Mouse (Mus musculus) intestine, embryonic 16.5 days (tissue): ENCODE measurements around the gene Gm49395. TPM values are rescaled to one million over a fixed set of nuclear protein-coding genes. Genes with fewer than 3 reads are reported as not detected.

Source experiments
- ATAC-seq: fragments of 200-750 bp; cut with Nextera tagmentation; 2 replicates; pipeline ENCODE4 v1.8.0; 2017; ENCODE audit warnings: moderate TSS enrichment, moderate library complexity
- H3K27ac ChIP-seq: fragments of 300-500 bp; sonication (generic); 2 replicates; pipeline ENCODE4 v1.5.1; 2014; ENCODE audit warnings: mild to moderate bottlenecking, low read length
- H3K27me3 ChIP-seq: fragments of 300-500 bp; sonication (generic); replicated peaks from 2 replicates; pipeline ENCODE4 v1.6.1; 2014; ENCODE audit warnings: low read length, control low read depth, mixed read lengths; ENCODE audit not compliant: control insufficient read depth, insufficient read depth
- H3K36me3 ChIP-seq: fragments of 300-500 bp; sonication (generic); 2 replicates; pipeline ENCODE4 v1.6.1; 2014; ENCODE audit warnings: low read length, control low read depth; ENCODE audit not compliant: control insufficient read depth, insufficient read depth
- H3K4me1 ChIP-seq: fragments of 300-500 bp; sonication (generic); 2 replicates; pipeline ENCODE4 v1.6.1; 2014; ENCODE audit warnings: low read length, control low read depth, mixed read lengths; ENCODE audit not compliant: control insufficient read depth, insufficient read depth
- H3K4me2 ChIP-seq: fragments of 300-500 bp; sonication (generic); 2 replicates; pipeline ENCODE4 v1.6.1; 2014; ENCODE audit warnings: low read depth, low read length, control low read depth
- H3K4me3 ChIP-seq: fragments of 300-500 bp; sonication (generic); 2 replicates; pipeline ENCODE4 v1.5.1; 2014; ENCODE audit warnings: mild to moderate bottlenecking, low read length
- H3K9ac ChIP-seq: fragments of 300-500 bp; sonication (generic); 2 replicates; pipeline ENCODE4 v1.6.1; 2014; ENCODE audit warnings: low read depth, low read length
- H3K9me3 ChIP-seq: fragments of 300-500 bp; sonication (generic); 2 replicates; pipeline ENCODE4 v1.6.1; 2016; ENCODE audit warnings: low read length, control low read depth; ENCODE audit not compliant: control insufficient read depth
- WGBS: fragments of 180-500 bp; shearing (Covaris S2); extraction: QIAGEN DNeasy Blood & Tissue Kit; methylation state at CpG from one replicate; pipeline ENCODE4 v1.1.7; 2014; 5-methylcytosine and 5-hydroxymethylcytosine counted together
- polyA plus RNA-seq: library from polyadenylated mRNA; unstranded; fragments of >200 nt; fragmentation: Nextera tagmentation; extraction: Ambion mirVana; gene quantifications from 2 replicates; pipeline ENCODE4 v1.2.1, GENCODE M21; 2015

The Gm49395 gene
- polyA plus RNA-seq, 1 experiment from 2014 or later, result 5.9 TPM

GRCm38 (mm10) chr13:114992260-114993014 lies 109.3 kb downstream of the Gm49395 start:
- H3K27ac ChIP-seq, result no peak overlapping the region
- H3K36me3 ChIP-seq, result no peaks in the 10 kb centered on the region
- no peak overlapping the region for H3K4me2 ChIP-seq
- H3K9ac ChIP-seq, result no peak overlapping the region
- H3K27me3 ChIP-seq, result no peaks in the 10 kb centered on the region
- ATAC-seq, result no peak
- H3K4me3 ChIP-seq, result no peak overlapping the region
- WGBS, result 61% methylated on average over 14 of the region's 14 CpGs
- H3K9me3 ChIP-seq, result no peaks in the 10 kb centered on the region
- 0 out of 2 replicates have a peak, but pooled peaks cover 2% of the 10 kb centered on the region for H3K4me1 ChIP-seq

GRCm38 (mm10) chr13:114987668-114988067 lies 114.1 kb downstream of the Gm49395 start:
- Histone ChIP-seq H3K4me1 (no peaks in the 10 kb centered on the region), H3K27me3 (no peaks in the 10 kb centered on the region), H3K27ac (no peak overlapping the region), H3K9ac (no peak overlapping the region), H3K36me3 (no peaks in the 10 kb centered on the region), H3K4me3 (no peak overlapping the region), H3K4me2 (no peak overlapping the region), H3K9me3 (no peaks in the 10 kb centered on the region)
- ATAC-seq, result no peak
- 64% methylated on average over 6 of the region's 6 CpGs for WGBS

GRCm38 (mm10) chr13:114987161-114987560 lies 114.6 kb downstream of the Gm49395 start:
- no peaks in the 10 kb centered on the region for H3K36me3 ChIP-seq
- H3K27ac ChIP-seq, result no peak overlapping the region
- H3K27me3 ChIP-seq, result no peaks in the 10 kb centered on the region
- H3K9ac ChIP-seq, result no peak overlapping the region
- H3K4me2 ChIP-seq, result no peak overlapping the region
- 70% methylated on average over 2 of the region's 2 CpGs for WGBS
- H3K4me1 ChIP-seq, result no peaks in the 10 kb centered on the region
- no peaks in the 10 kb centered on the region for H3K9me3 ChIP-seq
- 0 out of 2 replicates have a peak, but pooled peaks have one; percentile 23 for ATAC-seq
- no peak overlapping the region for H3K4me3 ChIP-seq

Other genes starting within 250 kb of the Gm49395 start
- 4.3 and 5.9 TPM in 2 replicates for gene Itga2, start 169.8 kb downstream of the Gm49395 start, polyA plus RNA-seq
- gene Pelo, start 11.7 kb downstream of the Gm49395 start, polyA plus RNA-seq, result 5.4 and 5.7 TPM in 2 replicates
- 15.4 and 18.6 TPM in 2 replicates for gene Itga1, start within 50 bp of the Gm49395 start, polyA plus RNA-seq